Mouse (Mus musculus): Measurements from ENCODE around the gene Trp53i13.
"Not testable (repeated sequence)": the region's sequence is repeated elsewhere in the genome, so short reads cannot be mapped to it uniquely, and the experiment has no call there.

The Trp53i13 gene

DNA sequence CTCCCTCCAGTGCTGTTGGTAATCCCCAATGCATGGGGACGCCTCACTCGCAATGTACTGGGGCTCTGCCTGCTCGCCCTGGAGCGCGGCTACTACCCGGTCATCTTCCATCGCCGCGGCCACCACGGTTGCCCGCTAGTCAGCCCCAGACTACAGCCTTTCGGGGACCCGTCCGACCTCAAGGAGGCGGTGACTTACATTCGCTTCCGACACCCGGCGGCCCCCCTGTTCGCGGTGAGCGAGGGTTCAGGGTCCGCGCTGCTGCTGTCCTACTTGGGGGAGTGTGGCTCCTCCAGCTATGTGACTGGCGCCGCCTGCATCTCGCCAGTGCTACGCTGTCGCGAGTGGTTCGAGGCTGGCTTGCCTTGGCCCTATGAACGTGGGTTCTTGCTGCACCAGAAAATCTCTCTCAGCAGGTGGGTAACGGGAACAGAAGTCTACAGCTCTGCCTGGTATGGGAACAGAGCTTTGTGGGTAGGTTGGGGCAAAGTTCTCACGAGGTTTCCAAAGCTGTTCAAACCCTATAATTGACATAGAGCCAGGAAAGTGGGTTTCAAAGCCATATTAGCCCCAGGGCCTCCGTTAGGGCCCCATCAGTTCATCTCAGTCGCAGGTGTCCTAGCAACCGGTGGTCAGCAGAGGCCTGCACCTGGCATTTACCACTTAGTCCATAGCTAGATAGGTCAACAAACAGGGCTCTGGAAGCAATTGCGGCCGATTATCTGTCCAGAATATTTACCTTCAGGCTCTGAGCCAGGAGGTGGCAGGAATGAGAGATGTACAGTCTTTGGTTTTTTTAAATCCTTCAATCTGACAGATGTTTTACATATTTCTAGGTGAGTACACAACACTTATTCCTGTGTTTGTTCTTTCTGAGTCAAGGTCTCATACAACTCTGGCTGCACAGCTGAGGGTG is at the start of gene Trp53i13:
TSS of gene Trp53i13 (minus strand) at position 344 of the 916 bp plus-strand sequence.
- peak; percentile 47 for DNase-seq (ENCODE audit: low read depth)

- DNase-seq (ENCODE audit: low read depth): no peak
These were observed 29.5 kb upstream of the Trp53i13 start for GRCm38 (mm10) chr11:77545261-77545660.

DNA sequence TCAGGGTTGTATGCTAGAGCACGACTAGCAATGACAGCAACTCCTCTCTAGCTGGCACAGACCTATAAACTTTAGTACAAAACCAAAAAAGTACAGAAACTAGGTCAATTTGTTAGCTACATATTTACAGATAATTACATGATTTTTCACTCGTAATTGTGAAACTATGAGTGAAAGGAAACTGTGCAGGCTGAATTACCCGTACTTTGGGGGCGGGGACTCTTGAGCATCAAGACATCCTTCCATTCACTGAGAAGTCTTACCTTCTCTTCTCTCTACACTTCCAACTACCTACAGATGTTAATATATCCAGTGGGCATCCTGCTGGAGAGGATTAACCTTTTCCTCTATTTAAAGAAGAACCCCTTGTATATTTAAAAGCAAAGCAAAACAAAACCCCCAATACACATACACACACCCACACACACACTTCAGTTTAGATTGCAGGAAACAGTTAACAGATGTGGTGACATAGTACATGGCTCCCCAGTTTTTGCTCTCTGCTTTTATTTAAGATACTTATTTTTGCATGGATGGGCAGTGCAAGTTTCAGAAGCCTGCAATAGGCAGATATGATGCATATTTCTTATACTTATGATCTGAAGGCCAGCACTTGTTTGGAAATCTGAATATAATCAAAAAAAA is 16.5 kb upstream of the Trp53i13 start:
- no peak for DNase-seq (ENCODE audit: low read depth)

GRCm38 (mm10) chr11:77530862-77531261 is 15.1 kb upstream of the Trp53i13 start:
- no peak for DNase-seq (ENCODE audit: low read depth)

- DNase-seq (ENCODE audit: low read depth): no peak
These were observed 13.9 kb upstream of the Trp53i13 start for GRCm38 (mm10) chr11:77529644-77530043.

GRCm38 (mm10) chr11:77528420-77528819 is 12.6 kb upstream of the Trp53i13 start:
- DNase-seq (ENCODE audit: low read depth): not testable (repeated sequence)

DNA sequence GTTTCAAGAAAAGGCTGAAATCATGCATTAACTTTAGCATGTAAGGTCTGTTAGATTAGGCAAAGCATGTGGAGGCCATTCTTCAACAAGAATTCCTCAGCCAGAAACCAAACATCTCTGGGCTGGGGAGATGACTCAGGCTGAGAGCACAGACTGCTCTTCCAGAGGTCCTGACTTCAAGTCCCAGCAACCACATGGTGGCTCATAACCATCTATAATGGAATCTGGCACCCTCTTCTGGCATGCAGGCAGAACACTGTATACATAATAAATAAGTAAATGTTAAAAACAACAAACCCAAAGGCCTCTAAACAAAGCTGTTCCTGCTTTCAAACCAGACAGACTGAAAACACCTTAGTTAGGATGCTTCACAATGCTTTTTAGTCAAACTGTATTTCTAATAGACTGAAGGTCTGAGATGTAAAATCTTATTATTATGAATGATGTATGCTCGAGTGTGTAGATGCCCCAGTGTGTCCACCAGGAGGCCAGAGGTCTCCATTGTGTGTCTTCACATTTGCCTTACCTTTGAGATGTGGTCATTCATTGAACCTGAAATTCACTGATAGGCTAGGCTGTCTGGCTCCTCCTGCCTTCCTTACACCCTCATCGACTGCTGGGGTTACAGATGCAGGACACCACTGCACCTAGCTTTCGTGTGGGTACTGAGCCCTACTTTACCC is 10.2 kb upstream of the Trp53i13 start:
- peak; percentile 25 for DNase-seq (ENCODE audit: low read depth)

GRCm38 (mm10) chr11:77520601-77521529 is 5.1 kb upstream of the Trp53i13 start:
- DNase-seq (ENCODE audit: low read depth): peak; percentile 51

DNA sequence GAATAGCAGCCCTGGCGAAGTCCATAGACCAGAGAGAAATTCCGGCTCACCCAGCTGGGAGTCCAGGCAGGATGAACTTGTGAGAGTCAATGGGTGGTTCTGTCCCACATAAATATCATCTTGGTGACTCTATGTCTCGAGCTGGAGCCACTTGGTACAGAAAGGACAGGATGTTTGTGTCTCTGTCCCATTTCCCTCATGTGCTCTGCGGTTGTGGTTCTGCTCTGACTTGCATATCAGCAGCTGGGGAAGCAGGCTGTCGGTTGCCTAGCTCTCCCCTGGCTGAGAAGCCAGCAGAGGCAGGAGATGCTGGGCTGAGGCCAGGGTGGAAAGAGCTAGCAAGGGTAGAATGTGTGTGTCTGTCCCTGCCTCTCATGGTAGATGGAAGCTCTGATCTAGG is 3.3 kb upstream of the Trp53i13 start, which contains the start of gene Gm10392:
TSS of gene Gm10392 (minus strand) at position 156 of the 400 bp plus-strand sequence.
- DNase-seq (ENCODE audit: low read depth): peak; percentile 85

GRCm38 (mm10) chr11:77518051-77518798 is 2.4 kb upstream of the Trp53i13 start:
- peak; percentile 62 for DNase-seq (ENCODE audit: low read depth)

GRCm38 (mm10) chr11:77516553-77517425 is 1.0 kb upstream of the Trp53i13 start:
- DNase-seq (ENCODE audit: low read depth): no peak

GRCm38 (mm10) chr11:77514832-77515636 is 746 bp downstream of the Trp53i13 start, which contains the start of gene Abhd15:
Gene Abhd15, plus strand, starts transcription at chr11:77515121.
- peak; percentile 66 for DNase-seq (ENCODE audit: low read depth)

DNA sequence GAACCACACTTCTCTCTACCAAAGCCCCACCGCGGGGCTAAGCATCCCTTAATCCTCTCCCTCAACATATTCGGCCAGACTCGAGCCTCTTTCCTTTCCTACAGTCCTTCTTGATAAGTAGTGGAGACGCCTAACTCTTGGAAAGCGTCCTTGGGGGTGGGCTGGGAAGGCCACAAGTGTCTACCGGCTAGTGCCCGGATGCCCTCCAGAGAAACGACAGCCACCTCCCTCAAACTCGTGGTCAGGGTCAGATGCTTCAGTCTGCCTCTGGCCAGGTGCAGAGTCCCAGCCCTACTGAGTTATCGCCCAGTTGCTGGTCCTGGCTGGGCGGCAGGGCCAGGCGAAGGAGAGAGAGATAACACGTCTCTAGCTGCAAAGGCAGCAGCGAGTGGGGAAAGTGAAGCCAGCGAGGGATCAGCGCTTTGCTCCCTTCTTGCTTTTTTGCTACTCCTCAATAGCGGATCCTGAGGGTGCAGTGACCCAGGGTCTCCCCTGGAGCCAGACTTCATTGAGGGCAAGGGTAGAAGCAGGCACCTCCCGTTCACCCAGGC is 1.4 kb downstream of the Trp53i13 start:
- DNase-seq (ENCODE audit: low read depth): peak; percentile 60

DNA sequence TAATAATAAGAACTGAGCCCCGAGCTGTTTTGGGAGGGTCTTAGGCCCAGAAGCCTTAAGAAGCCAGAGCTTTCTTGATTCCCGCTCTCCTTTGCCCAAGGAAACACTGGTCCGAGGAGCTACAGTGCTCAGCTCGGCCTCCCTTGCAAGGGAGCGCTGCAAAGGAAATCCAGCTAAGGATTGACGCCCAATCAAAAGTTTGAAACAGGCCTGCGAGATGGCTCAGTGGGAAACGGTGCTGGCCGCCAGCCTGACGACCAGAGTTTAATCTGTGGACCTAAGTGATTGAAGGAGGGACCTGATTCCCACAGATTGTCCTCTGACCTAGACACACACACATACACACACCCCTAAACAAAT is 2.0 kb downstream of the Trp53i13 start:
- no peak for DNase-seq (ENCODE audit: low read depth)

DNA sequence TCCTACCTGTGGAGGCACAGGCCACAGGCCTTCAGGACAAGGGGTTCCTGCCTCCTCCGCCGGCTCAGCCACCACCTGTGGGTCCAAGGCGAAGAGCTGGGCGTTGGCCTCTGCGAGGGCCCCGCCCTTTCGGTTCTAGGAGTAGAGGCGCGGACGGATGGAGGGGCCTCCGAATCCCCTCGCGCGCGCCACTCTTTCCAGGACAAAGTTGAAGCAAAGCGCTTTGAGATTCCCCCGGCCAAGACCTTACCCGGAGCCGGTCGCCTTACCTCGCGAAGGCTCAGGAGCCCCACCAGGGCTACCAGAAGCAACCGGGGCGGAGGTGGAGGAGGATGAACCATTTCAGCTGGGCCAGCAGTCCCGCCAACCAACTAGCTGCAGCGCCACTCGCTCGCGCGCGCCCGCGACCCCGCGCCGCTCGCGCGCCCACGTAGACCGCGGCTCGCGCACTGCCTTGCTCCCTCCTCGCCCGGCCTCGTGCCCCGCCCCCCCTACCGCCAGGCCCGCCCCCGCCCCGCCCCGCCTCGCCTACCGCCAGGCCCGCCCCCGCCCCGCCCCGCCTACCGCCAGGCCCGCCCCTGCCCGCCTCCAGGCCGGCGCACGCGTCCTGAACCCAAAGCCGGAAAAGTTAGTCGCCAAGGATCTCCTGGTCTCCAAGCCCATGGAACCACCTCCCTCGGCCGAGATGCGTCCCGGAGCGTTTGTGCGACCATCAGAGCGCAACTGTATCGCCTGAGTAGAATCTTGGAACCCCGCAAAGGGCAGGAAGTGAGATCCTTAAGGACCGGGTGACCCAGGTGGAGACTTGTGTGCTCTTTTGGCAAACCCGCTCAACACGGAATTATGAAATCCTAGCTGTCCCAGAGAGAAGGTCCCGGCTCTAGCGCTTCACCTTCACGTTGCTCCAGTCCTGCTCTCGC is 2.6 kb downstream of the Trp53i13 start:
- peak; percentile 93 for DNase-seq (ENCODE audit: low read depth)

- DNase-seq (ENCODE audit: low read depth): no peak
These were observed 4.4 kb downstream of the Trp53i13 start for GRCm38 (mm10) chr11:77511336-77511735.

Data from naive thymus-derived CD4-positive, alpha-beta T cell, adult 2 months (primary cell).